Mouse (Mus musculus): ENCODE measurements at regions not wholly inside any gene's neighbourhood (a gene's known extent, or its start where the extent isn't known, plus 50 kb on each side); places are given as distances from the start of the nearest gene placed in this dataset.

GRCm38 (mm10) chr7:78123386-78123785 lies 614.4 kb downstream of the Ntrk3 start:
- H3K27me3 ChIP-seq: no peaks in the 10 kb centered on the region
- WGBS: 82% methylated on average over 1 of the region's 1 CpGs
- no peaks in the 10 kb centered on the region for H3K4me1 ChIP-seq
- no peak overlapping the region for H3K4me2 ChIP-seq (replicated peaks)
- H3K9me3 ChIP-seq: no peaks in the 10 kb centered on the region
- H3K27ac ChIP-seq: no peak overlapping the region
- no peak overlapping the region for H3K9ac ChIP-seq
- no peak for ATAC-seq (ENCODE audit: low FRiP score, low read depth)
- H3K4me3 ChIP-seq: no peak overlapping the region
- H3K36me3 ChIP-seq: no peaks in the 10 kb centered on the region

- no peak for ATAC-seq (ENCODE audit: low FRiP score, low read depth)
- no peaks in the 10 kb centered on the region for H3K27me3 ChIP-seq
- 25% methylated on average over 5 of the region's 5 CpGs for WGBS
- H3K9ac ChIP-seq: no peak overlapping the region
- H3K4me1 ChIP-seq: no peaks in the 10 kb centered on the region
- H3K9me3 ChIP-seq: 0 out of 2 replicates have a peak, but pooled peaks cover 3% of the 10 kb centered on the region
- H3K4me2 ChIP-seq (replicated peaks): no peak overlapping the region
- no peak overlapping the region for H3K4me3 ChIP-seq
- H3K27ac ChIP-seq: no peak overlapping the region
- H3K36me3 ChIP-seq: no peaks in the 10 kb centered on the region
Measured at GRCm38 (mm10) chr7:78121151-78121486, 616.7 kb downstream of the Ntrk3 start.

GRCm38 (mm10) chr7:78120462-78121150 lies 617.2 kb downstream of the Ntrk3 start:
- Histone ChIP-seq H3K9me3 (0 out of 2 replicates have a peak, but pooled peaks cover 3% of the 10 kb centered on the region), H3K4me2 (replicated peaks) (no peak overlapping the region), H3K27me3 (no peaks in the 10 kb centered on the region), H3K4me1 (no peaks in the 10 kb centered on the region), H3K4me3 (no peak overlapping the region), H3K27ac (no peak overlapping the region), H3K36me3 (no peaks in the 10 kb centered on the region), H3K9ac (no peak overlapping the region)
- ATAC-seq (ENCODE audit: low FRiP score, low read depth): no peak
- 35% methylated on average over 5 of the region's 5 CpGs for WGBS

GRCm38 (mm10) chr7:78119809-78120208 lies 618.0 kb downstream of the Ntrk3 start:
- no peak for ATAC-seq (ENCODE audit: low FRiP score, low read depth)
- WGBS: 78% methylated on average over 1 of the region's 1 CpGs

GRCm38 (mm10) chr7:78111291-78111690 lies 626.5 kb downstream of the Ntrk3 start:
- no peak overlapping the region for H3K27ac ChIP-seq
- no peaks in the 10 kb centered on the region for H3K36me3 ChIP-seq
- H3K4me3 ChIP-seq: no peak overlapping the region
- H3K9ac ChIP-seq: no peak overlapping the region
- no peaks in the 10 kb centered on the region for H3K4me1 ChIP-seq
- no peaks in the 10 kb centered on the region for H3K27me3 ChIP-seq
- no peak overlapping the region for H3K4me2 ChIP-seq (replicated peaks)
- H3K9me3 ChIP-seq: no peaks in the 10 kb centered on the region
- WGBS: 90% methylated on average over 6 of the region's 6 CpGs
- no peak for ATAC-seq (ENCODE audit: low FRiP score, low read depth)

More at GRCm38 (mm10) chr7:78119809-78120208, 618.0 kb downstream of the Ntrk3 start:
- H3K27ac ChIP-seq: no peak overlapping the region
- no peak overlapping the region for H3K4me3 ChIP-seq
- no peaks in the 10 kb centered on the region for H3K27me3 ChIP-seq
- H3K9ac ChIP-seq: no peak overlapping the region
- H3K4me1 ChIP-seq: no peaks in the 10 kb centered on the region
- H3K9me3 ChIP-seq: 0 out of 2 replicates have a peak, but pooled peaks cover 3% of the 10 kb centered on the region
- H3K4me2 ChIP-seq (replicated peaks): no peak overlapping the region
- H3K36me3 ChIP-seq: no peaks in the 10 kb centered on the region

GRCm38 (mm10) chr7:78103536-78104279 lies 634.1 kb downstream of the Ntrk3 start:
- no peaks in the 10 kb centered on the region for H3K9me3 ChIP-seq
- no peak overlapping the region for H3K27ac ChIP-seq
- no peak overlapping the region for H3K4me2 ChIP-seq (replicated peaks)
- no peak overlapping the region for H3K4me3 ChIP-seq
- H3K27me3 ChIP-seq: no peaks in the 10 kb centered on the region
- no peaks in the 10 kb centered on the region for H3K4me1 ChIP-seq
- WGBS: 75% methylated on average over 2 of the region's 2 CpGs
- no peak for ATAC-seq (ENCODE audit: low FRiP score, low read depth)
- no peaks in the 10 kb centered on the region for H3K36me3 ChIP-seq
- H3K9ac ChIP-seq: no peak overlapping the region

GRCm38 (mm10) chr7:78102396-78102795 lies 635.4 kb downstream of the Ntrk3 start:
- 78% methylated on average over 3 of the region's 3 CpGs for WGBS

GRCm38 (mm10) chr7:78086566-78087008 lies 651.2 kb downstream of the Ntrk3 start:
- peak; percentile 44; the same call in 1 of the 2 replicates for ATAC-seq (ENCODE audit: low FRiP score, low read depth)
- Histone ChIP-seq H3K9me3 (no peaks in the 10 kb centered on the region), H3K36me3 (no peaks in the 10 kb centered on the region), H3K4me2 (replicated peaks) (no peak overlapping the region), H3K4me3 (no peak overlapping the region), H3K27me3 (no peaks in the 10 kb centered on the region), H3K27ac (no peak overlapping the region), H3K9ac (no peak overlapping the region), H3K4me1 (peaks cover 12% of the 10 kb centered on the region; the same call in 1 of the 2 replicates)
- 46% methylated on average over 4 of the region's 4 CpGs for WGBS

More at GRCm38 (mm10) chr7:78102396-78102795, 635.4 kb downstream of the Ntrk3 start:
- no peak overlapping the region for H3K27ac ChIP-seq
- no peaks in the 10 kb centered on the region for H3K4me1 ChIP-seq
- H3K36me3 ChIP-seq: no peaks in the 10 kb centered on the region
- H3K4me2 ChIP-seq (replicated peaks): no peak overlapping the region
- H3K27me3 ChIP-seq: no peaks in the 10 kb centered on the region
- H3K9ac ChIP-seq: no peak overlapping the region
- no peak for ATAC-seq (ENCODE audit: low FRiP score, low read depth)
- no peak overlapping the region for H3K4me3 ChIP-seq
- H3K9me3 ChIP-seq: no peaks in the 10 kb centered on the region

GRCm38 (mm10) chr7:78085783-78086565 lies 651.8 kb downstream of the Ntrk3 start:
- ATAC-seq (ENCODE audit: low FRiP score, low read depth): no peak
- Histone ChIP-seq H3K4me2 (replicated peaks) (no peak overlapping the region), H3K27me3 (no peaks in the 10 kb centered on the region), H3K27ac (no peak overlapping the region), H3K9me3 (no peaks in the 10 kb centered on the region), H3K9ac (no peak overlapping the region), H3K4me3 (no peak overlapping the region), H3K36me3 (no peaks in the 10 kb centered on the region), H3K4me1 (peaks cover 12% of the 10 kb centered on the region; the same call in 1 of the 2 replicates)
- WGBS: 47% methylated on average over 11 of the region's 11 CpGs

GRCm38 (mm10) chr7:78079708-78080107 lies 658.1 kb downstream of the Ntrk3 start:
- Histone ChIP-seq H3K9ac (no peak overlapping the region), H3K4me1 (no peaks in the 10 kb centered on the region), H3K36me3 (no peaks in the 10 kb centered on the region), H3K27me3 (no peaks in the 10 kb centered on the region), H3K4me2 (replicated peaks) (no peak overlapping the region), H3K9me3 (no peaks in the 10 kb centered on the region), H3K4me3 (no peak overlapping the region), H3K27ac (no peak overlapping the region)
- 46% methylated on average over 1 of the region's 1 CpGs for WGBS
- no peak for ATAC-seq (ENCODE audit: low FRiP score, low read depth)

GRCm38 (mm10) chr7:78071131-78071530 lies 666.7 kb downstream of the Ntrk3 start:
- Histone ChIP-seq H3K9me3 (no peaks in the 10 kb centered on the region), H3K9ac (no peak overlapping the region), H3K4me2 (replicated peaks) (no peak overlapping the region), H3K4me3 (no peak overlapping the region), H3K27ac (no peak overlapping the region), H3K36me3 (no peaks in the 10 kb centered on the region), H3K27me3 (no peaks in the 10 kb centered on the region), H3K4me1 (no peaks in the 10 kb centered on the region)
- no peak for ATAC-seq (ENCODE audit: low FRiP score, low read depth)
- 73% methylated on average over 7 of the region's 7 CpGs for WGBS

- Histone ChIP-seq H3K9me3 (no peaks in the 10 kb centered on the region), H3K9ac (no peak overlapping the region), H3K27me3 (no peaks in the 10 kb centered on the region), H3K36me3 (no peaks in the 10 kb centered on the region), H3K4me1 (no peaks in the 10 kb centered on the region), H3K4me3 (no peak overlapping the region), H3K4me2 (replicated peaks) (no peak overlapping the region), H3K27ac (no peak overlapping the region)
- WGBS: 54% methylated on average over 1 of the region's 1 CpGs
- ATAC-seq (ENCODE audit: low FRiP score, low read depth): no peak
Measured at GRCm38 (mm10) chr7:78061631-78062030, 676.2 kb downstream of the Ntrk3 start.

All from limb, embryonic 13.5 days (tissue).